Mouse (Mus musculus) hindbrain, postnatal 0 days (tissue): ENCODE results near the gene Ccnt1. TPM values are rescaled to one million over a fixed set of nuclear protein-coding genes. Genes with fewer than 3 reads are reported as not detected.

Source experiments
- ATAC-seq: fragments of 200-750 bp; cut with Nextera tagmentation; 2 replicates; pipeline ENCODE4 v1.8.0; 2017; ENCODE audit warnings: mild to moderate bottlenecking, moderate TSS enrichment, moderate library complexity
- DNase-seq: peaks from one replicate; pipeline ENCODE4 v3.0.0-alpha.2; 2015; ENCODE audit warnings: low spot score
- H3K27ac ChIP-seq: fragments of 300-500 bp; sonication (generic); 2 replicates; pipeline ENCODE4 v1.5.1; 2014; ENCODE audit warnings: mild to moderate bottlenecking
- H3K27me3 ChIP-seq: fragments of 300-500 bp; sonication (generic); 2 replicates; pipeline ENCODE4 v1.6.1; 2014; ENCODE audit warnings: low read length, mixed read lengths; ENCODE audit not compliant: insufficient read depth
- H3K36me3 ChIP-seq: fragments of 300-500 bp; sonication (generic); 2 replicates; pipeline ENCODE4 v1.6.1; 2014; ENCODE audit warnings: low read length, mixed read lengths; ENCODE audit not compliant: insufficient read depth
- H3K4me1 ChIP-seq: fragments of 300-500 bp; sonication (generic); 2 replicates; pipeline ENCODE4 v1.6.1; 2014; ENCODE audit warnings: antibody characterized with exemption, low read length, mixed read lengths; ENCODE audit not compliant: insufficient read depth
- H3K4me2 ChIP-seq: fragments of 300-500 bp; sonication (generic); 2 replicates; pipeline ENCODE4 v1.6.1; 2014; ENCODE audit warnings: low read depth, mild to moderate bottlenecking, low read length, moderate library complexity, mixed read lengths
- H3K4me3 ChIP-seq: fragments of 300-500 bp; sonication (generic); 2 replicates; pipeline ENCODE4 v1.5.1; 2014; ENCODE audit warnings: low read length
- H3K9ac ChIP-seq: fragments of 300-500 bp; sonication (generic); replicated peaks from 2 replicates; pipeline ENCODE4 v1.6.1; 2014; ENCODE audit warnings: mild to moderate bottlenecking, low read length, moderate library complexity, mixed read lengths
- H3K9me3 ChIP-seq: fragments of 300-500 bp; sonication (generic); 2 replicates; pipeline ENCODE4 v1.6.1; 2016; ENCODE audit warnings: low read length, mixed read lengths
- CTCF ChIP-seq: IDR thresholded peaks from 2 replicates; pipeline ENCODE4 v1.5.1; 2016; ENCODE audit warnings: antibody characterized with exemption, control low read depth, low read depth
- WGBS: fragments of 180-500 bp; shearing (Covaris S2); extraction: QIAGEN DNeasy Blood & Tissue Kit; methylation state at CpG from one replicate; pipeline ENCODE4 v1.1.7; 2014; 5-methylcytosine and 5-hydroxymethylcytosine counted together
- polyA plus RNA-seq: library from polyadenylated mRNA; unstranded; fragments of >200 nt; fragmentation: Nextera tagmentation; extraction: Ambion mirVana; gene quantifications from 2 replicates; pipeline ENCODE4 v1.2.1, GENCODE M21; 2015
- total RNA-seq: library from RNA; depleted of rRNA; stranded (reverse); fragments of >200 nt; gene quantifications from 2 replicates; pipeline ENCODE4 v1.2.3, GENCODE M21; 2014

The Ccnt1 gene
- total and polyA plus RNA-seq, 2 experiments from 2014 or later: 42.4 to 42.7 TPM

DNA sequence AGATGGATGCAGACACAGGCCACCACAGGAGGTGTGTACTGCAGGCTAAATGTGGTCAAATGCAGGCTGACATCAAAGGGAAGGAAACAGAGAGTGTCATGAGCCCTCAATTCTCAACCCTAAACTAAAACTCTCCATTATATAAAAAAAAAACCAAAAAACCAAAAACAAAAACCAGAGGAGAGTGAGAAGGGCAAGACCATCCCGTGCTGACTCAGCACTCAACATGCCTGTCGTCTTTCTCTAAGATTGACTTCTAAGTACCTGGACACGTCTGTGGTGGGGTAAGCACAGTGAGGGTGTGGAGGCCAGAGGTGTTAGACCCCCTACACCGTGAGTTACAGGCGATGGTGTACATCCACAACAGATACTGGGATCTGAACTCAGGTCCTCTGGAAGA lies 23.9 kb downstream of the Ccnt1 start:
- no peaks in the 10 kb centered on the region for H3K9me3 ChIP-seq
- no peak overlapping the region for H3K9ac ChIP-seq
- H3K36me3 ChIP-seq: peaks cover 55% of the 10 kb centered on the region
- no peak overlapping the region for H3K4me2 ChIP-seq
- no peak for ATAC-seq
- TF ChIP-seq CTCF: no peak
- H3K4me3 ChIP-seq: no peak overlapping the region
- no peaks in the 10 kb centered on the region for H3K4me1 ChIP-seq
- H3K27ac ChIP-seq: no peak overlapping the region
- H3K27me3 ChIP-seq: no peaks in the 10 kb centered on the region
- WGBS: 91% methylated on average over 5 of the region's 5 CpGs
- no peak for DNase-seq

DNA sequence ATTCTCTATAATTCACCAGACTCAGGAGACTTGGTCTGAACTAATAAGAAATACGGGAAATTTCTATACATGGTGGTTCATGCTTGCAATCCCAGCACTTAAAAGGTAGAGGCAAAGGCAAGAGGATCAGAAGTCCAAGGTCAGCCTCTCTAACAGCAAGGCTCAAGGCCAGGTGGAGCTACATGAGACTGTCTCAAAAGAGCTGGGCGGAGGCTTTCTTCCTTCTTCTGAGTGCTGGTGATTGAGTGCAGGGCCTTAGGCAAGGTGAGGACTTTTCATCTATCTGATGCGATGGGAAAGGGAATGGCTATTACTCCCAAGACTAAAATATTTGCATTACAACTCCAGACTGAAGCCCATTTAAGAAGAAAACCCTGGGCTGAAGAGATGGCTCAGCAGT lies 25.6 kb downstream of the Ccnt1 start:
- Histone ChIP-seq H3K9ac (no peak overlapping the region), H3K27ac (no peak overlapping the region), H3K36me3 (peaks cover 47% of the 10 kb centered on the region), H3K4me1 (no peaks in the 10 kb centered on the region), H3K27me3 (no peaks in the 10 kb centered on the region), H3K4me2 (no peak overlapping the region), H3K4me3 (no peak overlapping the region), H3K9me3 (no peaks in the 10 kb centered on the region)
- ATAC-seq: no peak
- TF ChIP-seq CTCF: no peak
- no peak for DNase-seq
- 95% methylated on average over 3 of the region's 3 CpGs for WGBS

GRCm38 (mm10) chr15:98543341-98543740 lies 27.4 kb downstream of the Ccnt1 start:
- Histone ChIP-seq H3K4me2 (no peak overlapping the region), H3K9me3 (no peaks in the 10 kb centered on the region), H3K4me1 (no peaks in the 10 kb centered on the region), H3K27ac (no peak overlapping the region), H3K27me3 (no peaks in the 10 kb centered on the region), H3K9ac (no peak overlapping the region), H3K36me3 (peaks cover 49% of the 10 kb centered on the region), H3K4me3 (no peak overlapping the region)
- TF ChIP-seq CTCF: no peak
- 87% methylated on average over 4 of the region's 4 CpGs for WGBS
- no peak for DNase-seq
- ATAC-seq: no peak

GRCm38 (mm10) chr15:98541064-98541463 lies 29.7 kb downstream of the Ccnt1 start:
- Histone ChIP-seq H3K9ac (no peak overlapping the region), H3K27me3 (no peaks in the 10 kb centered on the region), H3K4me2 (no peak overlapping the region), H3K9me3 (no peaks in the 10 kb centered on the region), H3K4me3 (no peak overlapping the region), H3K36me3 (peaks cover 44% of the 10 kb centered on the region), H3K4me1 (no peaks in the 10 kb centered on the region), H3K27ac (no peak overlapping the region)
- ATAC-seq (no peak), DNase-seq (no peak)
- WGBS: 85% methylated on average over 6 of the region's 6 CpGs
- TF ChIP-seq CTCF: no peak

DNA sequence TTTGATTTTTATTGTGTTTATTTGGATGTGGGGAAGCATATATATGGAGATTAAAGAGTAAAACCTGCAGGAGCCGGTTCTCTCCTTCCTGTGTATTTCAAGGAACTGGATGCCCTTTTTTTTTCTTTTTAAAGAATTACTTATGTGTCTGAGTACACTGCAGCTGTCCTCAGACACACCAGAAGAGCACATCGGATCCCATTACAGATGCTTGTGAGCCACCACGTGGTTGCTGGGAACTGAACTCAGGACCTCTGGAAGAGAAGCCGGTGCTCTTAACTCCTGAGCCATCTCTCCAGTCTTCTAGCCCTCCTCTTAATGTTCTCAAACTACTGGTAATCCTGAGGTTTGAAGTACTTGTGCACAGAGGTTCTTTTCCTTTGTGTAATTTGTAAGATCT lies 32.8 kb downstream of the Ccnt1 start:
- H3K27me3 ChIP-seq: no peaks in the 10 kb centered on the region
- peaks cover 14% of the 10 kb centered on the region; the same call in 1 of the 2 replicates for H3K36me3 ChIP-seq
- no peaks in the 10 kb centered on the region for H3K9me3 ChIP-seq
- no peaks in the 10 kb centered on the region for H3K4me1 ChIP-seq
- 70% methylated on average over 4 of the region's 4 CpGs for WGBS
- no peak for TF ChIP-seq CTCF
- H3K27ac ChIP-seq: no peak overlapping the region
- DNase-seq: no peak
- no peak for ATAC-seq
- no peak overlapping the region for H3K4me2 ChIP-seq
- H3K9ac ChIP-seq: no peak overlapping the region
- no peak overlapping the region for H3K4me3 ChIP-seq

GRCm38 (mm10) chr15:98536828-98537510 lies 33.8 kb downstream of the Ccnt1 start:
- no peak overlapping the region for H3K9ac ChIP-seq
- H3K4me3 ChIP-seq: no peak overlapping the region
- H3K27me3 ChIP-seq: no peaks in the 10 kb centered on the region
- TF ChIP-seq CTCF: no peak
- peaks cover 7% of the 10 kb centered on the region; the same call in 1 of the 2 replicates for H3K36me3 ChIP-seq
- DNase-seq: no peak
- H3K4me1 ChIP-seq: peaks cover 4% of the 10 kb centered on the region
- H3K4me2 ChIP-seq: no peak overlapping the region
- no peak overlapping the region for H3K27ac ChIP-seq
- H3K9me3 ChIP-seq: no peaks in the 10 kb centered on the region
- WGBS: 88% methylated on average over 8 of the region's 8 CpGs
- ATAC-seq: no peak

DNA sequence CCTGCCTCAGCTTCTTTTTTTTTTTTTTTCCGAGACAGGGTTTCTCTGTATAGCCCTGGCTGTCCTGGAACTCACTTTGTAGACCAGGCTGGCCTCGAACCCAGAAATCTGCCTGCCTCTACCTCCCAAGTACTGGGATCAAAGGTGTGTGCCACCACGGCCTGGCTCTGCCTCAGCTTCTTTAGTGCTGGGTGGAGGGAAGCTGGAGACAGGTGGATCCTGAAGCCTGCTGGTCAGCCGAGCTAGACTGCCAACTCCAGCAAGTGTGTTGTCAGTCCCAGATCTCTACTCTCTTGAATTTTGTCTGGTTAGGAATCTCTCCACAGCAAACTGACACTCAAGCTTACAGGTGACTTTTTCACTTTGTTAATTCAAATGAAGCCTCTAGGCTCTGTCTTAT lies 34.8 kb downstream of the Ccnt1 start:
- Histone ChIP-seq H3K27me3 (no peaks in the 10 kb centered on the region), H3K4me1 (peaks cover 4% of the 10 kb centered on the region), H3K27ac (no peak overlapping the region), H3K9ac (no peak overlapping the region), H3K4me3 (no peak overlapping the region), H3K4me2 (no peak overlapping the region), H3K9me3 (no peaks in the 10 kb centered on the region), H3K36me3 (peaks cover 9% of the 10 kb centered on the region; the same call in 1 of the 2 replicates)
- ATAC-seq: no peak
- TF ChIP-seq CTCF: no peak
- DNase-seq: no peak
- 86% methylated on average over 4 of the region's 4 CpGs for WGBS
